Mouse (Mus musculus) liver, postnatal 0 days (tissue): ENCODE results near the gene Dlx1. TPM values are rescaled to one million over a fixed set of nuclear protein-coding genes. Genes with fewer than 3 reads are reported as not detected.

Experiments
- ATAC-seq: fragments of 200-750 bp; cut with Nextera tagmentation; 2 replicates; pipeline ENCODE4 v1.8.0; 2017; ENCODE audit warnings: mild to moderate bottlenecking, moderate library complexity
- DNase-seq: peaks from one replicate; pipeline ENCODE4 v3.0.0-alpha.2; 2016
- H3K27ac ChIP-seq: fragments of 300-500 bp; sonication (generic); 2 replicates; pipeline ENCODE4 v1.5.1; 2014; ENCODE audit warnings: antibody characterized with exemption, moderate library complexity, mild to moderate bottlenecking, low read depth
- H3K27me3 ChIP-seq: fragments of 300-500 bp; sonication (generic); 2 replicates; pipeline ENCODE4 v1.6.1; 2014; ENCODE audit warnings: low read length, control low read depth, mixed read lengths; ENCODE audit not compliant: insufficient read depth
- H3K36me3 ChIP-seq: fragments of 300-500 bp; sonication (generic); replicated peaks from 2 replicates; pipeline ENCODE4 v1.6.1; 2014; ENCODE audit warnings: mild to moderate bottlenecking, control low read depth, low read length, moderate library complexity, mixed read lengths; ENCODE audit not compliant: insufficient read depth
- H3K4me1 ChIP-seq: fragments of 300-500 bp; sonication (generic); 2 replicates; pipeline ENCODE4 v1.6.1; 2014; ENCODE audit warnings: antibody characterized with exemption, mild to moderate bottlenecking, control low read depth; ENCODE audit not compliant: insufficient read depth
- H3K4me2 ChIP-seq: fragments of 300-500 bp; sonication (generic); 2 replicates; pipeline ENCODE4 v1.6.1; 2014; ENCODE audit warnings: low read depth, mild to moderate bottlenecking, low read length, moderate library complexity, mixed read lengths
- H3K4me3 ChIP-seq: fragments of 300-500 bp; sonication (generic); 2 replicates; pipeline ENCODE4 v1.5.1; 2014; ENCODE audit warnings: low read depth, low read length
- H3K9ac ChIP-seq: fragments of 300-500 bp; sonication (generic); replicated peaks from 2 replicates; pipeline ENCODE4 v1.6.1; 2014; ENCODE audit warnings: mild to moderate bottlenecking, moderate library complexity
- H3K9me3 ChIP-seq: fragments of 300-500 bp; sonication (generic); 2 replicates; pipeline ENCODE4 v1.6.1; 2016; ENCODE audit warnings: mild to moderate bottlenecking, control low read depth, low read length, mixed read lengths
- CTCF ChIP-seq: sonication (generic); IDR thresholded peaks from 2 replicates; pipeline ENCODE4 v1.5.1; 2016; ENCODE audit warnings: antibody characterized with exemption, low read depth
- EP300 ChIP-seq: IDR thresholded peaks from 2 replicates; pipeline ENCODE4 v1.6.1; 2016; ENCODE audit warnings: antibody characterized with exemption, low read depth, mild to moderate bottlenecking
- WGBS: fragments of 180-500 bp; shearing (Covaris S2); extraction: QIAGEN DNeasy Blood & Tissue Kit; methylation state at CpG from one replicate; pipeline ENCODE4 v1.1.7; 2014; ENCODE audit not compliant: insufficient replicate concordance; 5-methylcytosine and 5-hydroxymethylcytosine counted together
- polyA plus RNA-seq: library from polyadenylated mRNA; unstranded; fragments of >200 nt; fragmentation: Nextera tagmentation; extraction: Ambion mirVana; gene quantifications from 2 replicates; pipeline ENCODE4 v1.2.1, GENCODE M21; 2015

Gene Dlx1
- polyA plus RNA-seq, 1 experiment from 2014 or later = 0.09 TPM

GRCm38 (mm10) chr2:71530391-71531123, 2.6 kb downstream of the Dlx1 start:
- WGBS = 2% methylated on average over 34 of the region's 34 CpGs
- DNase-seq (no peak), ATAC-seq (no peak)
- TF ChIP-seq CTCF = no peak
- no peak for TF ChIP-seq EP300
- Histone ChIP-seq H3K27ac (no peak overlapping the region), H3K27me3 (peaks cover 98% of the 10 kb centered on the region), H3K4me1 (peaks cover 17% of the 10 kb centered on the region), H3K4me3 (peak overlapping the region; percentile 55; the same call in 1 of the 2 replicates), H3K9ac (no peak overlapping the region), H3K36me3 (no peaks in the 10 kb centered on the region), H3K4me2 (peak overlapping the region; percentile 80), H3K9me3 (no peaks in the 10 kb centered on the region)

GRCm38 (mm10) chr2:71531124-71531590, 3.2 kb downstream of the Dlx1 start:
- Histone ChIP-seq H3K9ac (no peak overlapping the region), H3K27ac (no peak overlapping the region), H3K27me3 (peaks cover 97% of the 10 kb centered on the region), H3K4me1 (peaks cover 17% of the 10 kb centered on the region), H3K4me3 (no peak overlapping the region), H3K4me2 (no peak overlapping the region), H3K9me3 (no peaks in the 10 kb centered on the region), H3K36me3 (no peaks in the 10 kb centered on the region)
- WGBS = 5% methylated on average over 11 of the region's 12 CpGs
- no peak for ATAC-seq
- no peak for DNase-seq
- TF ChIP-seq EP300 (no peak), CTCF (no peak)

GRCm38 (mm10) chr2:71531990-71532970, 4.4 kb downstream of the Dlx1 start:
- no peak for DNase-seq
- 4% methylated on average over 42 of the region's 43 CpGs for WGBS
- H3K27me3 ChIP-seq = peaks cover 97% of the 10 kb centered on the region
- no peak overlapping the region for H3K4me2 ChIP-seq
- no peak for ATAC-seq
- no peaks in the 10 kb centered on the region for H3K9me3 ChIP-seq
- H3K36me3 ChIP-seq = no peaks in the 10 kb centered on the region
- H3K4me3 ChIP-seq = no peak overlapping the region
- no peak overlapping the region for H3K27ac ChIP-seq
- TF ChIP-seq EP300 = no peak
- TF ChIP-seq CTCF = no peak
- no peak overlapping the region for H3K9ac ChIP-seq
- peaks cover 17% of the 10 kb centered on the region for H3K4me1 ChIP-seq

GRCm38 (mm10) chr2:71533094-71533493, 5.2 kb downstream of the Dlx1 start:
- peaks cover 17% of the 10 kb centered on the region for H3K4me1 ChIP-seq
- H3K27ac ChIP-seq = no peak overlapping the region
- H3K4me2 ChIP-seq = no peak overlapping the region
- TF ChIP-seq CTCF (no peak), EP300 (no peak)
- DNase-seq (no peak), ATAC-seq (no peak)
- WGBS = 7% methylated on average over 5 of the region's 5 CpGs
- H3K9me3 ChIP-seq = no peaks in the 10 kb centered on the region
- H3K4me3 ChIP-seq = no peak overlapping the region
- H3K27me3 ChIP-seq = peaks cover 97% of the 10 kb centered on the region
- H3K36me3 ChIP-seq = no peaks in the 10 kb centered on the region
- H3K9ac ChIP-seq = no peak overlapping the region

- TF ChIP-seq CTCF = no peak
- TF ChIP-seq EP300 = no peak
- Histone ChIP-seq H3K4me3 (no peak overlapping the region), H3K9ac (no peak overlapping the region), H3K9me3 (no peaks in the 10 kb centered on the region), H3K27ac (no peak overlapping the region), H3K4me2 (no peak overlapping the region), H3K4me1 (peaks cover 14% of the 10 kb centered on the region), H3K36me3 (no peaks in the 10 kb centered on the region), H3K27me3 (peaks cover 97% of the 10 kb centered on the region)
- WGBS = 2% methylated on average over 20 of the region's 20 CpGs
- no peak for ATAC-seq
- DNase-seq = no peak
Observed at GRCm38 (mm10) chr2:71534242-71535052, 6.5 kb downstream of the Dlx1 start.
